Mouse (Mus musculus): ENCODE measurements around the gene Tmem107. TPM values are rescaled to one million over a fixed set of nuclear protein-coding genes. Genes with fewer than 3 reads are reported as not detected.

The Tmem107 gene
- total and polyA plus RNA-seq, 2 experiments from 2014 or later = 28.6 to 135 TPM

DNA sequence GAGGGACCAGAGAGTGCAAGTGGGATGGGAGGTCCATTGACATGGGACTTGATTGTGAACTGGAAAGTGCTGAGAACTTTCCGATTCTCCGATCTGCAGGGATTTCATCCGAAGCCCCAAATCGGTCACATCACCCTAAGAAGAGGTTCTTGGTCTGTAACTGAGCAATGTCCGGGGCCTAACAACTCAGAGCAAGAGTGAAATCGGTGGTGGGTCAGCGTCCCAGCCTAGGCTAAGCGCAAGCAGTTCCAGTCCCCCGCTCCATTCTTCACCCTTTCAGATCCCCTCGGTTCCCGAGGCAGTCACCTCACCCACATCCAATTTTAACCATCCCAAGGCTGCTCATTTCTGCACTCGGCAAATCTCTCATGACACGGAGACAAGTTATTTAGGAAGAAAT, 513 bp upstream of the Tmem107 start:
- H3K36me3 ChIP-seq (ENCODE audit: insufficient read depth, low read length) = no peaks in the 10 kb centered on the region
- H3K9ac ChIP-seq (replicated peaks; ENCODE audit: low read length) = peak overlapping the region; percentile 70
- no peak for ATAC-seq
- H3K27me3 ChIP-seq (ENCODE audit: insufficient read depth, low read length) = no peaks in the 10 kb centered on the region
- WGBS = 2% methylated on average over 13 of the region's 13 CpGs
- H3K4me1 ChIP-seq (ENCODE audit: insufficient read depth, low read length) = peaks cover 18% of the 10 kb centered on the region; the same call in 1 of the 2 replicates
- H3K4me3 ChIP-seq (ENCODE audit: low read length) = peak overlapping the region; percentile 58
- peak overlapping the region; percentile 86 for H3K4me2 ChIP-seq (ENCODE audit: low read depth, low read length)
- TF ChIP-seq CTCF (IDR thresholded peaks at IDR 0.05; ENCODE audit: low read depth) = no peak
- peak overlapping the region; percentile 91 for H3K27ac ChIP-seq
- no peak for DNase-seq (ENCODE audit: low spot score)
- H3K9me3 ChIP-seq (ENCODE audit: low read length) = no peaks in the 10 kb centered on the region

- Histone ChIP-seq H3K9me3 (ENCODE audit: low read length) (no peaks in the 10 kb centered on the region), H3K27me3 (ENCODE audit: insufficient read depth, low read length) (no peaks in the 10 kb centered on the region), H3K9ac (replicated peaks; ENCODE audit: low read length) (peak overlapping the region; percentile 70), H3K27ac (peak overlapping the region; percentile 91), H3K4me1 (ENCODE audit: insufficient read depth, low read length) (peaks cover 13% of the 10 kb centered on the region; the same call in 1 of the 2 replicates), H3K36me3 (ENCODE audit: insufficient read depth, low read length) (no peaks in the 10 kb centered on the region), H3K4me3 (ENCODE audit: low read length) (peak overlapping the region; percentile 58), H3K4me2 (ENCODE audit: low read depth, low read length) (peak overlapping the region; percentile 86)
- TF ChIP-seq CTCF (IDR thresholded peaks at IDR 0.05; ENCODE audit: low read depth) = no peak
- DNase-seq (ENCODE audit: low spot score) (no peak), ATAC-seq (no peak)
- WGBS = 19% methylated on average over 9 of the region's 9 CpGs
These were observed 656 bp downstream of the Tmem107 start for GRCm38 (mm10) chr11:69071262-69071661.

DNA sequence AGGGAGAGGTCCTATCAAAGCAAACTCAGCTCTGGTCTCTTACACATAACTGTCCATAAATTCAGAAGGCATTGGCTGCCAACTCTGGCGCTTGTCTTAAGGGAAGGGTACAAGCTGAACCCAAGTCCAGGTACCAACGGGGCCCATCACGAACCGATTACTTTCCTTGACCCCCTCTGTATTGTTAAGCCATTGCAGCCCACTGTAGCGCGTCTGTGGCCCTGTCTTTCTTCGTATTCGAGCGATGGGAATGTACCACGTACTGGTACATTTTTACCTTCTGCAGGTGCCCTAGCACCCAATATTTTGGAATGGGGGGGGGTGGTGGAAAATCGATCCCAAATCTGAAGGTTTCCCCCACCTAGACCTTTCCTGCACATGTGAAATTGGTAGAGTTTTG, 1.6 kb downstream of the Tmem107 start:
- H3K9me3 ChIP-seq (ENCODE audit: low read length) = no peaks in the 10 kb centered on the region
- H3K27me3 ChIP-seq (ENCODE audit: insufficient read depth, low read length) = no peaks in the 10 kb centered on the region
- H3K27ac ChIP-seq = peak overlapping the region; percentile 97
- 84% methylated on average over 11 of the region's 11 CpGs for WGBS
- no peak overlapping the region; the same call in 1 of the 2 replicates for H3K9ac ChIP-seq (replicated peaks; ENCODE audit: low read length)
- DNase-seq (ENCODE audit: low spot score) = no peak
- H3K36me3 ChIP-seq (ENCODE audit: insufficient read depth, low read length) = no peaks in the 10 kb centered on the region
- H3K4me3 ChIP-seq (ENCODE audit: low read length) = peak overlapping the region; percentile 32; the same call in 1 of the 2 replicates
- no peak for TF ChIP-seq CTCF (IDR thresholded peaks at IDR 0.05; ENCODE audit: low read depth)
- peaks cover 8% of the 10 kb centered on the region; the same call in 1 of the 2 replicates for H3K4me1 ChIP-seq (ENCODE audit: insufficient read depth, low read length)
- peak overlapping the region; percentile 61 for H3K4me2 ChIP-seq (ENCODE audit: low read depth, low read length)
- no peak for ATAC-seq

DNA sequence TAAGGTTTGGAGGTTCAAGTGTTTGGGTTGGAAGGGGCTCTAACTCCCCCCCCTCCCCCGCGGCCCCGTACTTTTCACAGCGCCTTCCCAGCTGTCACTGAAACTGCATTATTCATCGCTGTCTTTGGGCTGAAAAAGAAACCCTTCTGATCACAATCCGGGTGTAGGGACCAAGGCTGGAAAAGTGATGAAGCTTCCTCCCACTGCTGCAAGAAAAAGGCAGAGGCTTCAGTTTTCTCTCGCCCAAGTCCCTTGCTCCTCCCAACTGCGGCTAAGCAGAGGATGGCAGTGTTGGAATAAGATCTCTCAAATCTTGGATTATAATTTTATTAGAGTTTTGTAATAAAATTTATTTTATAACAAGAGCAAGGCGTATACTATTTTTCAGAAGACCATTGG, 2.1 kb downstream of the Tmem107 start:
- no peak for TF ChIP-seq CTCF (IDR thresholded peaks at IDR 0.05; ENCODE audit: low read depth)
- Histone ChIP-seq H3K36me3 (ENCODE audit: insufficient read depth, low read length) (no peaks in the 10 kb centered on the region), H3K9me3 (ENCODE audit: low read length) (no peaks in the 10 kb centered on the region), H3K27ac (peak overlapping the region; percentile 97), H3K9ac (replicated peaks; ENCODE audit: low read length) (peak overlapping the region; percentile 59), H3K4me2 (ENCODE audit: low read depth, low read length) (peak overlapping the region; percentile 61), H3K27me3 (ENCODE audit: insufficient read depth, low read length) (no peaks in the 10 kb centered on the region), H3K4me1 (ENCODE audit: insufficient read depth, low read length) (peaks cover 8% of the 10 kb centered on the region; the same call in 1 of the 2 replicates), H3K4me3 (ENCODE audit: low read length) (peak overlapping the region; percentile 32)
- no peak for DNase-seq (ENCODE audit: low spot score)
- no peak for ATAC-seq
- 3% methylated on average over 9 of the region's 9 CpGs for WGBS

DNA sequence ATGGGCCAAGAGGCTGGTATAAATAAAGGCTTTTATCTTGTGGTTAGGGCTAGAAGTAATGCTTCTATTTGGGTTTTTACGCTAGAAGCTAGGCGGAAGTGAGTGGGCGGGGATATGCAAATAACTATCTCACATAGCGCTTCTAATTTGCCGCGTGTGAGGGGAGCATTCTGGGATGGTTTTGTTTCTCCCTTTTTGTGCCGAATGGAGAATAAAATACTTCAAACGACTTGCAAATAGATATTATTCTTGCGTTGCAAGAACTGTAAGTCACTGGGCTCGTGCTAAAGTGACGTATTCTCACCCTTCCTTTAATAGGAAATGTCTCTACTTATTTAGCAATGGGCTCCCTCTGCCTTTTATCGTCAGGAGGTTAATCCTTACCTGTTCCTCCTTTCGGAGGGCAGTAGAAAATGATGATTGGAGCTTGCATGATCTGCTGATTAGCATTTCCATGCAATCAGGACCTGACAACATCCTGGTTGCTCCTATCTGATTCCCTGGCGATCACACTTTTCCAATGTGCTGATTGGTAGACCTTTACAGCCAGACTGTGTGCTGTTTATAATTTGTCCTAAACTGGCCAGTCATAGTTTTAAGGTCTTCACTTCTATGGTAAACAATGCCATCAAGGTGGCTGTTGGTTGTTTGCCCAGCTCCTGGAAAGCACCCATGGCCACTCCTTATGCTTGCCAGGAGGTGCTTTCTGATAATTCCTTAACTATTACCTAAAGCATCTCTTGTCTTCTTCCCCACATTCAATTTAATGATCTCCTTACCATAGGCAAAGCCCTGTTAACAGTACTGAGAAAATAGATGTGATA, 2.7 kb downstream of the Tmem107 start:
- Histone ChIP-seq H3K9ac (replicated peaks; ENCODE audit: low read length) (peak overlapping the region; percentile 59), H3K4me1 (ENCODE audit: insufficient read depth, low read length) (peaks cover 8% of the 10 kb centered on the region; the same call in 1 of the 2 replicates), H3K9me3 (ENCODE audit: low read length) (no peaks in the 10 kb centered on the region), H3K27me3 (ENCODE audit: insufficient read depth, low read length) (no peaks in the 10 kb centered on the region), H3K36me3 (ENCODE audit: insufficient read depth, low read length) (no peaks in the 10 kb centered on the region), H3K4me3 (ENCODE audit: low read length) (peak overlapping the region; percentile 32), H3K27ac (peak overlapping the region; percentile 97), H3K4me2 (ENCODE audit: low read depth, low read length) (peak overlapping the region; percentile 61)
- peak; percentile 97 for DNase-seq (ENCODE audit: low spot score)
- WGBS = under 1% methylated on average over 14 of the region's 14 CpGs
- no peak; the same call in 1 of the 2 replicates for TF ChIP-seq CTCF (IDR thresholded peaks at IDR 0.05; ENCODE audit: low read depth)
- peak; percentile 82 for ATAC-seq

- peaks cover 8% of the 10 kb centered on the region; the same call in 1 of the 2 replicates for H3K4me1 ChIP-seq (ENCODE audit: insufficient read depth, low read length)
- no peak for TF ChIP-seq CTCF (IDR thresholded peaks at IDR 0.05; ENCODE audit: low read depth)
- no peaks in the 10 kb centered on the region for H3K27me3 ChIP-seq (ENCODE audit: insufficient read depth, low read length)
- ATAC-seq = no peak
- H3K9ac ChIP-seq (replicated peaks; ENCODE audit: low read length) = 0 out of 2 replicates have a peak overlapping the region, but pooled peaks have one; percentile 17
- no peak overlapping the region for H3K4me3 ChIP-seq (ENCODE audit: low read length)
- peak overlapping the region; percentile 97; the same call in 1 of the 2 replicates for H3K27ac ChIP-seq
- H3K9me3 ChIP-seq (ENCODE audit: low read length) = no peaks in the 10 kb centered on the region
- H3K36me3 ChIP-seq (ENCODE audit: insufficient read depth, low read length) = no peaks in the 10 kb centered on the region
- H3K4me2 ChIP-seq (ENCODE audit: low read depth, low read length) = peak overlapping the region; percentile 61; the same call in 1 of the 2 replicates
- 35% methylated on average over 6 of the region's 6 CpGs for WGBS
- DNase-seq (ENCODE audit: low spot score) = no peak
These were observed 3.6 kb downstream of the Tmem107 start for GRCm38 (mm10) chr11:69073951-69074775.
